Mouse (Mus musculus) spleen, adult 2 months (tissue): ENCODE measurements around the gene Mtif3.

Experiments used
- CTCF ChIP-seq: fragments of 200-500 bp; IDR thresholded peaks from 2 replicates; pipeline ENCODE4 v1.5.1; 2011; ENCODE audit warnings: mild to moderate bottlenecking, inconsistent platforms; ENCODE audit not compliant: insufficient read depth, insufficient read length, insufficient replicate concordance; ENCODE audit errors: extremely low read depth
- POLR2A ChIP-seq: fragments of 200-500 bp; IDR thresholded peaks from 2 replicates; pipeline ENCODE4 v1.6.1; 2011; ENCODE audit warnings: low read depth, low read length, inconsistent platforms

GRCm38 (mm10) chr5:146920314-146921161, 43.1 kb downstream of the Mtif3 start:
- TF ChIP-seq CTCF = no peak
- no peak for TF ChIP-seq POLR2A
